Mouse (Mus musculus) T-helper 2 cell (primary cell): ENCODE results near the gene Ralgapa2.

ENCODE experiments used
- in situ Hi-C: fragments of 300-600 bp; cut with MboI, MseI; formaldehyde crosslinking; loops from one replicate; pipeline ENCODE4 v1.15.1; 2025; ENCODE audit warnings: high pct_unique_total_duplicates

The Ralgapa2 gene

GRCm38 (mm10) chr2:146363483-146363882 lies 148.7 kb downstream of the Ralgapa2 start:
- in situ Hi-C loops, result no loop called here

- in situ Hi-C loops, result no loop called here
Measured at GRCm38 (mm10) chr2:146362932-146363331, 149.2 kb downstream of the Ralgapa2 start.

GRCm38 (mm10) chr2:146361969-146362368 lies 150.2 kb downstream of the Ralgapa2 start:
- in situ Hi-C loops, result no loop called here

- in situ Hi-C loops, result no loop called here
Measured at GRCm38 (mm10) chr2:146361076-146361475, 151.1 kb downstream of the Ralgapa2 start.

- in situ Hi-C loops, result loop anchor here (10.0 kb wide), 1 partner anchor 1855 kb away; no protein-coding TSS in a partner anchor
Measured at GRCm38 (mm10) chr2:146359676-146360075, 152.5 kb downstream of the Ralgapa2 start.

GRCm38 (mm10) chr2:146356524-146356923 lies 155.6 kb downstream of the Ralgapa2 start:
- in situ Hi-C loops, result loop anchor here (10.0 kb wide), 1 partner anchor 1852 kb away; no protein-coding TSS in a partner anchor

- in situ Hi-C loops, result loop anchor here (10.0 kb wide), 1 partner anchor 1845 kb away; no protein-coding TSS in a partner anchor
Measured at GRCm38 (mm10) chr2:146350230-146350629, 161.9 kb downstream of the Ralgapa2 start.

- in situ Hi-C loops, result no loop called here
Measured at GRCm38 (mm10) chr2:146347942-146348341, 164.2 kb downstream of the Ralgapa2 start.

- in situ Hi-C loops, result no loop called here
Measured at GRCm38 (mm10) chr2:146340090-146340489, 172.1 kb downstream of the Ralgapa2 start.

- in situ Hi-C loops, result no loop called here
Measured at GRCm38 (mm10) chr2:146337540-146337939, 174.6 kb downstream of the Ralgapa2 start.

- in situ Hi-C loops, result no loop called here
Measured at GRCm38 (mm10) chr2:146331894-146332476, 180.2 kb downstream of the Ralgapa2 start.

- in situ Hi-C loops, result no loop called here
Measured at GRCm38 (mm10) chr2:146330772-146331281, 181.3 kb downstream of the Ralgapa2 start.

GRCm38 (mm10) chr2:146330101-146330500 lies 182.0 kb downstream of the Ralgapa2 start:
- in situ Hi-C loops, result no loop called here

GRCm38 (mm10) chr2:146326654-146327053 lies 185.5 kb downstream of the Ralgapa2 start:
- in situ Hi-C loops, result no loop called here

- in situ Hi-C loops, result no loop called here
Measured at GRCm38 (mm10) chr2:146324907-146325715, 187.0 kb downstream of the Ralgapa2 start.

- in situ Hi-C loops, result no loop called here
Measured at GRCm38 (mm10) chr2:146324140-146324906, 187.8 kb downstream of the Ralgapa2 start.

- in situ Hi-C loops, result no loop called here
Measured at GRCm38 (mm10) chr2:146323528-146323927, 188.6 kb downstream of the Ralgapa2 start.

- in situ Hi-C loops, result no loop called here
Measured at GRCm38 (mm10) chr2:146322770-146323169, 189.4 kb downstream of the Ralgapa2 start.

GRCm38 (mm10) chr2:146322019-146322418 lies 190.1 kb downstream of the Ralgapa2 start:
- in situ Hi-C loops, result no loop called here

- in situ Hi-C loops, result no loop called here
Measured at GRCm38 (mm10) chr2:146320666-146321065, 191.5 kb downstream of the Ralgapa2 start.

GRCm38 (mm10) chr2:146314751-146315150 lies 197.4 kb downstream of the Ralgapa2 start:
- in situ Hi-C loops, result no loop called here

- in situ Hi-C loops, result no loop called here
Measured at GRCm38 (mm10) chr2:146313811-146314210, 198.3 kb downstream of the Ralgapa2 start.
